Mouse (Mus musculus): ENCODE data around the gene Magix.

GRCm38 (mm10) chrX:7665739-7666502 lies 15.1 kb downstream of the Magix start:
- no peak for TF ChIP-seq POLR2A (IDR thresholded peaks at IDR 0.05; ENCODE audit: borderline replicate concordance, insufficient read depth, low read length)
- TF ChIP-seq CTCF (IDR thresholded peaks at IDR 0.05; ENCODE audit: borderline replicate concordance, insufficient read depth, low read depth, low read length) = no peak
